Mouse (Mus musculus): ENCODE measurements around the gene Ncor1.
"Not testable (repeated sequence)": the region's sequence is repeated elsewhere in the genome, so short reads cannot be mapped to it uniquely, and the experiment has no call there.

Gene Ncor1

DNA sequence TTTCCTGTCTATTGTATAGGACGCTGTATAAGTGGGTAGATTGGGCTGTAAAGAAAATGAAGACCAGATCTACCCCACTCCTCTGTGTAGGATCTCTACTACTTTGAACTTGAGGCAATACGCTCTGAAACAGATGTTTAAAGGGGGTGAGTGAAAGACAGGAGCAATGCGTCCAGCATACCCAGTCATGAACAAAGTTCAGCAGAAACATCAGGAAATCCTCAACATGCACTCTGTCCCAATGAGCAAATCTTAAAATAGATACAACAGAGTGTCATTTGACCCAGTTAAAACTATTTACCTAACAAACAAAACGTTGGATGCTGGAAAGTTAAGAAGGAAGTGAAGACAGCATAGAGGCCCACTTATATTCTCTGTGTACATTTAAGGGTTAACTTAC, 106.4 kb downstream of the Ncor1 start:
- no peak for DNase-seq

DNA sequence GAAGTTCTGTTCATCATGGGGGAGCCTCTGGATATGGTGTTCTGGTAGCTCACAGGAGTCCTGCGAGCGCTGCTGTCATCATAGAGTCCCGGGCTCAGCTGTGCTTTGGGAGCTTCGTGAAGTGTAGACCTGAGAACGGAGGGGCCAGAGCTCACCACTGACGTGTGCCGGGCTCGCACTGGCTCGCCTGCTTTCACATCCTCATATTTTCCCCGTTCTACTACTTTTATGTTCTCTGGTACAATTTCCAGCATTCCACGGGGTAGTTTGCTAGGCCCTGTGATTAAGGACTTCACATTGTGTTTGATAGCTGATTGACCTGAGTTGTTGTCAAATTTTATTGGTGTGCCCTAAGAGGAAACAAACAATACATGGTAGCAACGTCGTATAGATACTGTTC, 115.3 kb downstream of the Ncor1 start:
- DNase-seq, result no peak

DNA sequence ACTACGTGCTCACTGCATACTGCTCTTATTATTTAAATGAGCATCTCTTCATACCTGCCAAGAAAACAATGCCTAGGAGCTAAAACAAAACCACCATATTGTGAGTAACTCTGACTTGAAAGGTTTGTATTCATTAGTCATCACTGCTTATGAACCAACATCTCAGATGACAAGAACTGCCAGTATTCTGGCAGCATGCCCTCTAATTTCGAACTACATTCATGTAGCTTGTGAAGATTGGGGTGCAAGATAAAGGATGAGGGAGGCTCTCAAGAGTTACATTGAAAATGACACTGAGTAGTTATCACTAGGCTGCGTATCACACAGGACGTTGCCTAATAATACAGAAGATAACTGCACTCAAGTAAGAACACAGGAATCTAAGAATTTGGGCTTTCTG, 126.1 kb downstream of the Ncor1 start:
- DNase-seq, result no peak

DNA sequence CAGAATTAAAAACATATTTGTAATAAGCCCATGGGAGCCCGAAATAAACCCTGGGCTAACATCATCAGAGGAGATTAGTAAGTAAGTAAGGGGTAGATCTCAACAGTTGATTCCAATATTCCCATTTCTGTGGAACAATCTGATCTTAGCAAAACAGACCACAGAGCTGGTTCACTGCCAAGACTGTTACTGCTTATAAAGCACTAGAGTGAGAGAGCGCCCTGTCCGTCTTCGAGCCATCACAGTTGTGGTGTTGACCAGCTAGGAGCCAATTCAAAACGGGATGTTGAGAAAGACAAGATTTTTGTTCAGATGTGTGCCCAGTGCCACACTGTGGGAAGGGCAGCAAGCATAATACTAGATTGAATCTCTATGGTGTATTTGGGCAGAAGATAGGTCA, 127.2 kb downstream of the Ncor1 start:
- peak in 1 of 2 experiments; percentile 23 for DNase-seq

DNA sequence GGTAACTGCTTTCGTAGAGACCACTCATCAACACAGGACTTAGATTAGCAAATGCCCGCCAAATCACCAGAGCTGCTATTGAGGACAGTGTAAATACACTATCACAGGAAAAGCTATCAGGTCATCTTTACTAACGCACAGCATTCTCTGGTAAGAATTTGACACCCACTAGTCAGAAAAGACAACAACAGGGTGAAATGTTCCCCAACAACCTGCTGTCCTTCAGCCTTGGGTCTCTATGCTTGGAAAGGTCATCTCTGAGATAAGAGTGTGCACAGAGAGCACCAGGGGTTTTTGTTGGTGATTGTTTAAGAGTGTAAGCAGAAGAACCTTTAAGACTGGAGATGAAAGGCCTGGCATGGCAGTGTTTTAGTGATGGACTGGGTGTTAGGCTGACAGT, 134.7 kb downstream of the Ncor1 start:
- DNase-seq, result no peak

DNA sequence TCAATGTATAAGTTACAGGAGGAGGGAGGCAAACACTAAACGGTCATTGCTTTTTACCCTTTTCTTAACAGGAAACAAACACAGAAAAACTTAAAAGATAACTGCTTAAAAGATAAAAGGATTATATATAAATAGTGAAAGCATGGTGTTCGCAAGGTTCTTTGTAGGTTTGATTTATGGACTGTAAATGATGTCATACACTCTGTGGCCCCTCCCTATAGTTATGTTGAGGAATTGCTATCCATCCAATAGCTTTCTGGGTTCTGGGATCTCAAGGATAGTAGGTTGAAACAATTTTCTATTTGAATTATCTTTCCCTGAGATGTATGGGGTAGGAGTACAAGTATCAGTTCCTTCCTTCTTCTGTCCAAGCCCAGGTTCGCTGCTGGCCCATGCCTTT, 138.2 kb downstream of the Ncor1 start:
- no peak for DNase-seq

DNA sequence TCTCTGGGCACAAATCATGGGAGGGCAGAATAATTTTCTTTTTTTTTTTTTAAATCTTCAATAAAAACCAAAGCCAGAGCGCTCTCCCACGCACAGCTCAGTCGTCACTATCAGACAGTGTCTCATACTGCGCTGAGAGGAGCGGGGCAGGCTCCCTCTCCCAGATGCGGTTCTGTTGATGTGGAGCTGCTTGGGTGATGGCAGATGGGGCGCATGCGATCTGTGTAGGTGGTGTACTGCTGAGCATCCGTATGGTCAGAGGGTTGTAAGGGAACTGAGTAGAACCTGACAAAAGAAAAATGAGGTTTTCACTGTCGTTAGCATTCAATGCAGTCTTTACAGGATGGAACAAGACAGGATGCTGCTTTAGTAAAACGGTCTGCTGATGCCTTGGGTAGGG, 140.6 kb downstream of the Ncor1 start:
- DNase-seq, result peak; percentile 41 to 56

DNA sequence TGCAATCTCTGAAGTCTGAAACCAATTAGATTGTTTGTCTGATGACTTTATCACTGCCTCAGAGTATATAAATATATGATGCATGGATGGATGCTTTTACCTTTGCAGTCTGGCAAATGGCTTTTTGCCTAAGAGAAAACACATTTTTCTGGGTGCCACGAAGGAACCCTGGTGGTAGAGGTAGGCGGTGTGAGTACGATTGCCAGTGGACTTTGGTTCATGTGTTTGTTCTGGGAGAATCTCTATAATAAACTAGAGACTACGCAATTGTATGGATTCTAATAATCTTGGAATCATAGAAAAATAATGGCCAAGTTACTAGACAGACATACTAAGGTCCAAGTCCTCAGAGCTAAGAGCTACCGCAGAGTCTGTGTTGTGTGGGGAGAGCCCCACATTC, 143.4 kb downstream of the Ncor1 start:
- DNase-seq, result no peak

DNA sequence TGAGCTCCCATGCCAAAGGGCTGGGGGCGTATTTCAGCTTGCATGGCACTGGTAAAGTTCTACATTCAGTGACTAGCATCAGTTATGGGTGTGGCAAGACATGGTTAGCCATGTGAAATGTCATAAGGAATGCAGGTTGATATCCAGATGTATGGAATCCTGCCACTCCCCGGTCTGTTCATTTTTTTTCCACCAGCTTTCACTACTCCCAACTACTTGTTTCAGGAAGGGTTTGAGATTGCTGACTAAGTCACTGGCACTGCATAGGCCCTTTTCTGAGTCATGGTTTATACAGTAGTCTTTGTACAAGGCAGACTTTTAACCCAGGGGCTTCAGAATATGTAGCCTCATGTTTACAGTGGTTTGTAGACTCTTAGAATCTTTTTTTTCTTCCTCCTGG, 149.0 kb downstream of the Ncor1 start:
- no peak for DNase-seq

DNA sequence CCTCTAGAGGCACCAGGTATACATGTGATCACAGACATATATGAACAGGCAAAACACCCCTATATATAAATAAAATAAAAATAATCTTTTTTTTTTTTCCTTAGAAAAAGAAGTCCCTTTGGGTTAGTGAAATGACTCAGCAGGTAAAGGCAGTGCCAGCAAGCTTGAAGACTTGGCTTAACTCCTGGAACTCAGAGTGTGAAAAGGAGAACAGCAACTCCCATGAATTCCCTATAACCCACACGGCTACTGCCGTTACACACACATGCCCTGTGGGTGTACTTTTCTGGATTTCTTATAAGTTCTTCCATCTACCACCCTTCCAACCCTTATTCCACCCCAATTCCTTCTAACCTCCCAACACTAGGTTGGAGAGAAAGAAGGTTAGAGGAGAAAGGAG, 152.5 kb downstream of the Ncor1 start:
- no peak for DNase-seq

DNA sequence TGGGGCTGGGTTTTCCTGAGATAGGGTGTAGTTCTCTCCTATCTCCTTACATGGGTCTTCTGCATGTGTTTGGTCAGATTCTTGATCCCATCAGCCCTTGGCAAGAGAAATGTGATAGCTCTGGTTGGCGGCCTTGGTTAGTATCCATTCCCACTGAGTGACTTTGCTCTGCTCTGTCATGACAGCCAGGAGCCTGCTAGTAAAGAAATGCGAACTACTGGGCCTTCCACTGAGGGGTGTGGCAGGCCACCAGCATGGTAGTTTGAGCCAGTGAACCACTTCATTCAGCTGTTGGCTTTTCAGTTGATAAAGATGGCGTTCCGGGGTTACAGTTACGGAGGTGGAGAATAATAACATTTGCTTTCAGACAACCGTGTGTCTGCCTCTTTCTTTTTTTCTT, 159.5 kb downstream of the Ncor1 start:
- DNase-seq, result no peak

DNA sequence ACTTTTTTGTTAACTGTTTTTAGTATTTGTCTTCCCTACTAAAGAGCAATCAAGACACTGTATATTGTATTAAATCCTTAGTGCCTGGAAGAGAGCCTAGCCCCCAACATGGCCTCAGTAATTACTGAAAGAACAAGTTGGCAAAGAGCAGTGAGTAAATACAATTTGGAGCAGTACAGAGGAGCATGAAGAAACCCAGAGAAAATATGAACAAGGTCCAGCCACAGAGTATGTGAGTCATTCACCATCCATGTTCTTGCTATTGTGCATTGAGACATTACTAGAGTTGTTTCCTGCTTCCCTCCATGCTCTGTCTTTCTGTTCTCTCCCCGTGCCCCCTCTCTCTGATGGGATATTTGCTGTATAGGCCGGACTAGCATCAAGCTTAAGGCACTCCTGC, 164.2 kb downstream of the Ncor1 start:
- DNase-seq, result no peak

DNA sequence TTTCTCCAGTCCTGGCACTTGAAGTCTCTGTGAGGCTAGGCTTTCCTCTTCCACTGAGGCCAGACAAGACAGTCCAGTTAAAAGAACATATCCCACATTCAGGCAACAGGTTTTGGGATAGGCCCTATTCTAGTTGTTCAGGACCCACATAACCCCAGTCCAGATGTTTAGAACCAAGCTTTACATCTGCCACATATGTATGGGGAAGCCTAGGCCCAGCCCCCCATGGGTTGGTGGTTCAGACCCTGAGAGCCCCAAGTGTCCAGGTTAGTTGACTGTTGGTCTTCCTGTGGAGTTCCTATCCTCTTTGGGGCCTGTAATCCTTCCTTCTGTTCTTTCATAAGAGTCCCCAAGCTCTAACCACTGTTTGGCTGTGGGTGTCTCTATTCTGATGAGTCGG, 170.6 kb downstream of the Ncor1 start:
- DNase-seq, result no peak

DNA sequence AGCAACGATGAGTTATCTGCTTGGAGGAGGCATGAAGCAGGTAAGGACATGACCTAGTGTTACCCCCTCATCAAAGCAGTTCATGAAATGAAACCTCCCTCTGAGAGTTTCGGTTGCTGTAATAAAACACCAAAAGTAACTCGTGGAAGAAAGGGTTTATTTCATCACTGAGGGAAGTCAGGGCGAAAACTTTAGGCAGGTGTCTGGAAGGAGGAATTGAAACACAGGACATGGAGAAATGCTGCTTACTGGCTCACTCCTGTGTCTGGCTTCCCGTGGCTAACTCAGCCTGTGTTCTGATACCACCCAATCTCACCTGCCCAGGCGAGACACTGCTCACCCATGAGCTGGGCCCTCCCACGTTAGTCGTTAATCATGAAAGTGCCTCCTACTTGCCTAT, 173.3 kb downstream of the Ncor1 start:
- DNase-seq, result no peak

DNA sequence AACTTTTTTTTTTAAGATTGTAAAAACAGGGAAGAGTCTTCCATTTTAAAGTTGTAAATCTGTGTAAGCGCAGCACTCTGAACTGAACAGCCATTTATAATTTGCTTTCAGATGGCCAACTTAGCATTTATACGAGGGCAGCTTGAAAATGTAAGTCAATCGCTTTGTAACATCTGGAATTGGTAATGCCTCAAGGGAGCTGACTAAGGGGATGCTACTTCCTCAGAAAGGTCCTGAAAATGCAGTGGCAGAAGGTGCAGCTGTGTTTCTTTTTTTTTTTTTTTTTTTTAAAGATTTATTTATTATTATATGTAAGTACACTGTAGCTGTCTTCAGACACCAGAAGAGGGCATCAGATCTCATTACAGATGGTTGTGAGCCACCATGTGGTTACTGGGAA, 174.3 kb downstream of the Ncor1 start:
- DNase-seq, result not testable (repeated sequence)

DNA sequence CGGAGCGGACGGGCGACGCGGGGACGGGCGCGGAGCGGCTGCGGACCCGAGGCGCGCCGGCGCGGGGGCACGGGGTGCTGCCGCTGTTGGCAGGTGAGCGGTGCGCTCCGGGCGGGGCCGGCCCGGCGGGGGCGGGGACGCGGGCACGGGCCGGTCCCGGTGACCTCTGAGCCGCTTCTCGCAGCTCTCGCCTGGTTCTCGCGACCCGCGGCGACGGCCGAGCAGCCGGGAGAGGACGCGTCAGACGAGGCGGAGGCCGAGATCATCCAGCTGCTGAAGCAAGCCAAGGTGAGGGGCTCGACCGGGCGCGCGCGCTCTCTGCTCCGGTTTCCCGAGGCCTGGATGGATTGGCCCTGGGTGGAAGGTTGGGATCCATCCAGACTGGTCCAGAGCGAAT, 176.7 kb downstream of the Ncor1 start:
- no peak for DNase-seq

DNA sequence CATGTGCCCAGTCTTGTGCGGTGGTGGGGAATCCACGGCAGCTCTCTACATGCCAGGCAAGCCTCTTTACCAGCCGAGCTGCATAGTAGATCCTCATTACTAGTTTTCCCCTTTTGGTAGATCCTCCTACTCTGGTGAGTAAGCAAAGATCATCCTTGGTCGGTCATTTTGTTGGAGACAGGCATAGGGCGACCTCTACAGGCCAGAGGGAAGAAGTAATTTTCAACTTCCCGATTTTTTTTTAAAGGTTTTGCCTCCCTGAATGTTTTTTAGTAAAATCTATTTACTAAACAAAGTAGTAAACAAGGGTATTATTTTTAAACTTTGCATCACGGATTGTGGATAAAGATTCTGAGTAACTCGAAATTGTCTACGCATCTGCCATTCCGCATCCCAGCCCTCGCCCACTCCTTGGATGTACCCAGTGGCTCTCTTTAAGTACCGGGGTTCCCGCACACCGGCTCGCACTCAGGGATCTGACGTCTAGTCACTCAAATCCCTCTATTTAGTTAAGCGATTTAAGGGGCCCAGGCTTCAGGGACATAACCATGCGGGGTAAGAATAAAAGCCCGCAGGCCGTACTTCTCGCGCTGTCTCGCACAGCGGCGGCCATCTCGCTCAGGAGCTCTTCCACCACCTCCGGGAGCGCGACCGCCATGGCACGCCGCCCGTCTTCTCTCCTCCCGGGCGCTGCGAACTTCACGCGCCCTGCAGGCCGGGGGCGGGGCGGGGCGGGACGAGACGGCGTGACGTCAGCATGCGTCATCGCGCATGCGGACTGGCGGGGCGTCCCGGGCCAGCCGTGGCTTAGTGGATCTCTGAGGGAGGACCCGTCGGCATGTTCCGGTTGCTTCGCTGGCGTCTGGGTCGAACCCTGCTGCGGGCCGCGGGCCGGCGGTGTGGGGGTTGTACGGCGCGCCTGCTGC, 177.4 kb downstream of the Ncor1 start, which contains the start of the genes Zswim7 and Ttc19:
TSS of gene Zswim7 (minus strand) at position 701 of the 926 bp plus-strand sequence.
TSS of gene Ttc19 (plus strand) at position 799 of the 926 bp plus-strand sequence.
- peak; percentile 96 to 98 for DNase-seq

DNA sequence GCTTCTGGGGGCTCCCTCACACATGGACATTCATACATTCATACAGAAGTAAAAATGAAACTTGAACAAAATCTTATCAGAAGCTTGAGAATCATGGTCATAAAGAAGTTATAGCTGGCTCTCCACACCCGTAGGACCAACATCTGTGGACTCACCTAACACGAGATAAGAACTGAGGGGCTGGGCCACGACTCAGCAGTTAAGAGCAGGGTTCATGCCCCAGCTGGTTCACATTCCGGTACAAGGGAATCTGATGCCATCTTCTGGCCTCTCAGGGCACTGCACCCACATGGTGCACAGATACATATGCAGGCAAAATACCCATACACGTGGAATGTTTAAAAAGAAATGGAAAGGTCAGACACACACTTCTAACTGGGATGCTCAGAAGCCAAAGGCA, 180.3 kb downstream of the Ncor1 start:
- peak; percentile 33 to 59 for DNase-seq

DNA sequence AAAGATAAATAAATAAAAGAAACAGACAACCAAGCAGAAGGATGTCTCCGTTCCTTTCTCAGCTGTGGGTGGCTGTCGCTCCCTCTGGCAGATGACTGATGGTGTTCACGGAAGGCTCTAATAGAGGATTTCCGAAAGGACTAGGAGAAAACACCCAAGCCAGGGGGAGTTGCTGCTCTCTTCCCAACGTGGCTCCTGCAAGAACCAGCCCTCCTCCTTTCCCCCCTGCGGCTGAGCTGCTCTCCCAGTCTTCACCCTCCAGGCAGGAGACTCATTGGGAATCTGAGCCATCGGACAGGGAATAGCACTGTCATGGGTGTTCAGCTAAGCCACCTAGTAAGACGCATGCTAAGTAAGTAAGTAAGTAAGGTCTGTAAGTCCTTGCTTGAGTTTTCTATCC, 181.3 kb downstream of the Ncor1 start:
- DNase-seq, result no peak

DNA sequence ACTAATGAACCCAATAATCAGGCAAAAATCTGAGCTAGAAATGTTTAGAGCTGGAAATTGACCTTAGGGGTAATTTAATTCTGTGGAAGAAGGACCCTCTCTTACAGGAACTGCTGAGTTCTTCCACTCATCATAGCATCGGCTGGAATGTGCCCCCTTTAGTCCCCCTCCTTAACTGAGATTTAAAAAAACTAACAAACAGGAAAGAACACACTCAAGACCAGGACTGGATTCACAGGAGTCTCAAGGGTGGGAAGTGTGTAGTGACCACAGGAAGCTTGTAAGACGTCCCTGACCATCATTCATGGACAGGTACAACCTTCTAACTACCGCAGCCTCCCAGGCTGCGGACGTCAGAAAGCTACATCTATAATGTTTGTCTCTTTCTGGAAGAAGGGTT, 187.5 kb downstream of the Ncor1 start:
- no peak for DNase-seq

DNA sequence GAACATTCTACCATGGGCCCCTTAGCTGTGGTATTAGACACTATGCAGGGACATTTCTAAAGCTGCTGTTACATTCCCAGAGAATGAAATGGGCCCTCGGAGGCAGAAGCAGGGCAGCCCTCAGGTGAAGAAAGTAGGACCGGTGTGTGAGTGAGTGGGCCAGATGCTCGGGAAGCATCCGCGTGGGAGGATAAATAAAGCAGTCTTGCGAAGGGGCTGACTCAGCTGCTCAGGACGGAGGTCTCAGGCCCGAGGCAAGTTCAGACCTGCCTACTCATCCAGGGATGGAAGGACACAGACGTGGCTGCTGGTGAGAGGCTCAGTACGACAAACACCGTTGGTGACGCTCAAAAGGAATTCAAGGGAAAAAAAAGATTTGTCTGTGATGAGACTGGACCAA, 189.2 kb downstream of the Ncor1 start:
- DNase-seq, result no peak

DNA sequence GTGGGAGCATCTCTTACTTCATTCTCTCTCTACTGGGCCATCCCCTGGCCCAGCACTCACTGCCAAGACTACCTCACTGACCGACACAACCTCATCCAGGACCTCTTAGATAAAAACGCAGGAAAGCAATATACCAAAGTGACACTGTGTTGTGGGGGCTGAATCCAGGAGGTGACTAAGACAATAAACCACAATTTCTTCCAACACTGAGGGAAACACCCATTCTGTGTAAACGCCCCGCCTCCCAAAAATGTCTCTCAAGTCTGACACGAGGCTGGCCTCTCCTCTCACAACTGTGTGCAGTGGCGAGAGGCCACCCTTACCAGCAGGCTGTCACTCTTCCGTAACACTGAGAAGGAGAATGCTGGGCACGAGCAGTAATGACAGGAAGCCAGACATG, 190.0 kb downstream of the Ncor1 start:
- no peak for DNase-seq

DNA sequence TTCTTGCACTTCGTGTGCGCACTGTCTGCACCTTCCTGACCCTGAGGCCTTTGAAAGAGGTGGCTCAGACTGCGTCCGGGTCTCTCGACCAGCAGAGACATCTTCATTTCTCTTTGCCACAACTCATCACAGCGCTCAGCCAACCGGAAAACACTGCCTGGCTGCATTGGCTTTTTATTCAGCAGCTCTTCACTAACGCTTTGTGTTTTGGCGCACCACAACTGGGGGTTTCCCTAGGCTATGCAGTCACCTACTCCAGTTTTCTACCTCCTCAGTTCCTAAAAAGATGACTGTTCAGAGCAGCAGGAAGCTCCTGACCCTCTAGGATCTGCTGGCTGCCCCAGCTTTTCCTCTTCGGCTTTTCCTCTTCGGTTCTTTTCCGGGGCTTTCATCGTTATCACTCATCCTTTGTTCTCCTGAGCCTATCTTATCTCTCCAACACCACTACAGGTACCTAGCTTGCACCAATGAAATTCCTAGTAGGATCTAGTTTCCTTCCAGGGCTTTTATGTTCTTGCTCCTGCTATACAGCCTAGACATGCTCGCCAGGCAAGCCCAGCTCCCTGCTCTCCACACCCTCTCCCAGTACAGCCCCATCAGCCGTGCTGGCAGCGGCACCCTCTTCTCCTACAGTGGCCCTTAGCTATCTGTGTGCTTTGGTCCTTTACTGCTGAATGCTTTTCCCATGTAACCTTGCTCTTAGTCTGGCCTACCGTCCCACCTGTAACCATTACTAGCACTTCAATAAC, 191.7 kb downstream of the Ncor1 start:
- no peak for DNase-seq

All from cerebellum, postnatal 25 days (tissue).